Mouse (Mus musculus) midbrain, embryonic 16.5 days (tissue): ENCODE measurements around the gene Gstt3. TPM values are rescaled to one million over a fixed set of nuclear protein-coding genes. Genes with fewer than 3 reads are reported as not detected.
A peak's percentile ranks its signal among the peaks of the same experiment; 100 is the strongest.

Source experiments
- ATAC-seq: fragments of 200-750 bp; cut with Nextera tagmentation; 2 replicates; pipeline ENCODE4 v1.8.0; 2017; ENCODE audit warnings: moderate TSS enrichment
- H3K27ac ChIP-seq: fragments of 300-500 bp; sonication (generic); 2 replicates; pipeline ENCODE4 v1.5.1; 2014; ENCODE audit warnings: mild to moderate bottlenecking, low read length, mixed read lengths
- H3K27me3 ChIP-seq: fragments of 300-500 bp; sonication (generic); 2 replicates; pipeline ENCODE4 v1.6.1; 2014; ENCODE audit warnings: low read depth, low read length, mixed read lengths; ENCODE audit not compliant: control insufficient read depth, insufficient read depth
- H3K36me3 ChIP-seq: fragments of 300-500 bp; sonication (generic); 2 replicates; pipeline ENCODE4 v1.6.1; 2014; ENCODE audit warnings: mild to moderate bottlenecking, low read length, moderate library complexity, mixed read lengths; ENCODE audit not compliant: control insufficient read depth, insufficient read depth
- H3K4me1 ChIP-seq: fragments of 300-500 bp; sonication (generic); 2 replicates; pipeline ENCODE4 v1.6.1; 2014; ENCODE audit warnings: mild to moderate bottlenecking, low read length, mixed read lengths; ENCODE audit not compliant: control insufficient read depth, insufficient read depth
- H3K4me2 ChIP-seq: fragments of 300-500 bp; sonication (generic); 2 replicates; pipeline ENCODE4 v1.6.1; 2014; ENCODE audit warnings: mild to moderate bottlenecking, low read length, mixed read lengths
- H3K4me3 ChIP-seq: fragments of 300-500 bp; sonication (generic); 2 replicates; pipeline ENCODE4 v1.5.1; 2014; ENCODE audit warnings: low read depth, mild to moderate bottlenecking, low read length, moderate library complexity, mixed read lengths
- H3K9ac ChIP-seq: fragments of 300-500 bp; sonication (generic); 2 replicates; pipeline ENCODE4 v1.6.1; 2014; ENCODE audit warnings: low read depth, low read length, mixed read lengths
- H3K9me3 ChIP-seq: fragments of 300-500 bp; sonication (generic); replicated peaks from 2 replicates; pipeline ENCODE4 v1.6.1; 2014; ENCODE audit warnings: mild to moderate bottlenecking, low read length, mixed read lengths; ENCODE audit not compliant: control insufficient read depth, poor library complexity, severe bottlenecking
- WGBS: fragments of 180-500 bp; shearing (Covaris S2); extraction: QIAGEN DNeasy Blood & Tissue Kit; methylation state at CpG from one replicate; pipeline ENCODE4 v1.1.7; 2014; 5-methylcytosine and 5-hydroxymethylcytosine counted together
- polyA plus RNA-seq: library from polyadenylated mRNA; unstranded; fragments of >200 nt; fragmentation: Nextera tagmentation; extraction: Ambion mirVana; gene quantifications from 2 replicates; pipeline ENCODE4 v1.2.1, GENCODE M21; 2015

The Gstt3 gene
- polyA plus RNA-seq, 1 experiment from 2014 or later = 1.4 TPM

DNA sequence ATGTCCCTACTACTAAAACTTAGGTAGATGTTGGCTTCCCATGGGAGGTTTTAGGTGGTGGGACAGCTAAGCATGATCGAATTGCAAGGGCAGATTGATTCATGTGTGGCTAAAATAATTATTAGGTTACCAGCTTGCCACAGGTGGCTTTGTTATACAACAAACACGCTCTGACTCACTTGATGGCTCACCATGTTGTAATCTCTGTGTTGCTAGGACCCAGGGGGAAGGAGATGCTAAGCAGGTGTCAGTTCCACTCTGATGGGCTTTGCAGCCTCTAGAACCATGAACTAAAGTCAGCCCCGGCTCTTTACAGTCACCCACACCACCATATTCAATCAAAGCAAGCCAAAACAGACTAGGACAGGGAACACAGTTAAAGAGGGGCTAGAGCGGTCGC lies 38.7 kb upstream of the Gstt3 start:
- H3K4me1 ChIP-seq = no peaks in the 10 kb centered on the region
- no peaks in the 10 kb centered on the region for H3K9me3 ChIP-seq
- H3K36me3 ChIP-seq = no peaks in the 10 kb centered on the region
- H3K4me2 ChIP-seq = no peak overlapping the region
- no peak for ATAC-seq
- no peak overlapping the region for H3K27ac ChIP-seq
- no peak overlapping the region for H3K4me3 ChIP-seq
- WGBS = 89% methylated on average over 5 of the region's 5 CpGs
- H3K27me3 ChIP-seq = no peaks in the 10 kb centered on the region
- H3K9ac ChIP-seq = no peak overlapping the region

DNA sequence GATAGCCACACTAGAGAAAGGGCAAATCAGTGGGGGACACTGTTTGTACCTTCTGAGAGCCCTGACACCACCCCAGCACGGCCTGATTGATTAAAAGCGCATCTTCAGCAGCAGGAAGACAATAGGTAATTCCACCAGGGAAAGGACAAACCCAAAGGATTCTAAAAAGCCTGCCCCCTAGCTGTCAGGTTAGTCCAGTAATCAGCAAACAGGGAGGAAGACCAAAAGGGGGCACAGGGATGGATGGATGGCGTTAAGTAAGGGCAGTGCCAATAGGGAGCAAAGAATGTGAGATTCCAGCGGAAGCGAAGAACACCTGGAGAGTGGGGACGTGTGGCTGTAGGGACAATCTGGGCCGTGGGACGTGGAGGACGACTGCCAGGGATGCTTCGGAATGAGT lies 37.4 kb upstream of the Gstt3 start:
- no peaks in the 10 kb centered on the region for H3K4me1 ChIP-seq
- 64% methylated on average over 10 of the region's 10 CpGs for WGBS
- H3K9me3 ChIP-seq = no peaks in the 10 kb centered on the region
- H3K4me2 ChIP-seq = no peak overlapping the region
- no peaks in the 10 kb centered on the region for H3K27me3 ChIP-seq
- H3K9ac ChIP-seq = no peak overlapping the region
- H3K36me3 ChIP-seq = no peaks in the 10 kb centered on the region
- no peak overlapping the region for H3K4me3 ChIP-seq
- no peak overlapping the region for H3K27ac ChIP-seq
- ATAC-seq = no peak

DNA sequence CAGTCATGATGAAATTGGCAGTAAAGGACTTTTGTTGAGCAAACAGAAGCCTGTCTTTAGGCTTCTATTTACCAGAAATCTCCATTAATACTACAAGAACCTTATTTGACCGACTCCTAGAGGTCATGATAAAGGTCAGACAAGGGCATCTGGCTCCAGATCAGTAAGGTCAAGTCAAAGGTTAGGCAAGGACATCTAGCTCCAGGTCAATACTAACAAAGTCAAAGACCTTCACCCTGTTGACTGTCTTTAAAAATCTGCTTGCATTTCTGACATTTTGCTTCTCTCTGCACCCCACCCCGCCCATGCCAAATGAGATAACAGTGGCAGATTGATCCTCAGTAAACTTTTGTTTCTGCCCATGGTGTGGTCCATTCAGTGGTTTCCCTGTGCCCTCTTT lies 23.0 kb upstream of the Gstt3 start:
- ATAC-seq = no peak
- no peaks in the 10 kb centered on the region for H3K36me3 ChIP-seq
- no peaks in the 10 kb centered on the region for H3K4me1 ChIP-seq
- H3K4me3 ChIP-seq = no peak overlapping the region
- H3K27ac ChIP-seq = no peak overlapping the region
- H3K9me3 ChIP-seq = no peaks in the 10 kb centered on the region
- no peaks in the 10 kb centered on the region for H3K27me3 ChIP-seq
- H3K9ac ChIP-seq = no peak overlapping the region
- 72% methylated on average over 2 of the region's 2 CpGs for WGBS
- no peak overlapping the region for H3K4me2 ChIP-seq

GRCm38 (mm10) chr10:75798176-75798696 lies 17.0 kb upstream of the Gstt3 start, which contains the start of gene Gstt1:
Gstt1 (minus strand) TSS chr10:75798584.
- Histone ChIP-seq H3K9me3 (no peaks in the 10 kb centered on the region), H3K27me3 (no peaks in the 10 kb centered on the region), H3K36me3 (no peaks in the 10 kb centered on the region), H3K4me1 (peaks cover 5% of the 10 kb centered on the region), H3K4me3 (peak within 1 kb of the TSS; percentile 41), H3K27ac (0 out of 2 replicates have a peak within 1 kb of the TSS, but pooled peaks have one; percentile 9), H3K9ac (peak within 1 kb of the TSS; percentile 10), H3K4me2 (peak within 1 kb of the TSS; percentile 59)
- ATAC-seq = peak; percentile 55
- 3% methylated on average over 18 of the region's 18 CpGs for WGBS

GRCm38 (mm10) chr10:75797619-75798175 lies 16.5 kb upstream of the Gstt3 start:
- WGBS = under 1% methylated on average over 12 of the region's 12 CpGs
- Histone ChIP-seq H3K4me1 (peaks cover 5% of the 10 kb centered on the region), H3K4me3 (peak overlapping the region; percentile 41), H3K4me2 (peak overlapping the region; percentile 59), H3K27ac (0 out of 2 replicates have a peak overlapping the region, but pooled peaks have one; percentile 9), H3K36me3 (no peaks in the 10 kb centered on the region), H3K9me3 (no peaks in the 10 kb centered on the region), H3K9ac (peak overlapping the region; percentile 10), H3K27me3 (no peaks in the 10 kb centered on the region)
- peak; percentile 80 for ATAC-seq

GRCm38 (mm10) chr10:75796731-75797516 lies 15.7 kb upstream of the Gstt3 start:
- H3K9ac ChIP-seq = no peak overlapping the region
- 45% methylated on average over 11 of the region's 11 CpGs for WGBS
- H3K9me3 ChIP-seq = no peaks in the 10 kb centered on the region
- ATAC-seq = no peak
- H3K4me1 ChIP-seq = peaks cover 5% of the 10 kb centered on the region
- H3K36me3 ChIP-seq = no peaks in the 10 kb centered on the region
- no peak overlapping the region for H3K27ac ChIP-seq
- peak overlapping the region; percentile 41 for H3K4me3 ChIP-seq
- H3K4me2 ChIP-seq = peak overlapping the region; percentile 59
- H3K27me3 ChIP-seq = no peaks in the 10 kb centered on the region

GRCm38 (mm10) chr10:75794880-75795279 lies 13.7 kb upstream of the Gstt3 start:
- no peaks in the 10 kb centered on the region for H3K9me3 ChIP-seq
- no peaks in the 10 kb centered on the region for H3K27me3 ChIP-seq
- no peaks in the 10 kb centered on the region for H3K36me3 ChIP-seq
- no peak for ATAC-seq
- 28% methylated on average over 3 of the region's 3 CpGs for WGBS
- no peak overlapping the region for H3K4me3 ChIP-seq
- H3K4me1 ChIP-seq = peaks cover 5% of the 10 kb centered on the region
- no peak overlapping the region for H3K4me2 ChIP-seq
- no peak overlapping the region for H3K27ac ChIP-seq
- no peak overlapping the region for H3K9ac ChIP-seq

DNA sequence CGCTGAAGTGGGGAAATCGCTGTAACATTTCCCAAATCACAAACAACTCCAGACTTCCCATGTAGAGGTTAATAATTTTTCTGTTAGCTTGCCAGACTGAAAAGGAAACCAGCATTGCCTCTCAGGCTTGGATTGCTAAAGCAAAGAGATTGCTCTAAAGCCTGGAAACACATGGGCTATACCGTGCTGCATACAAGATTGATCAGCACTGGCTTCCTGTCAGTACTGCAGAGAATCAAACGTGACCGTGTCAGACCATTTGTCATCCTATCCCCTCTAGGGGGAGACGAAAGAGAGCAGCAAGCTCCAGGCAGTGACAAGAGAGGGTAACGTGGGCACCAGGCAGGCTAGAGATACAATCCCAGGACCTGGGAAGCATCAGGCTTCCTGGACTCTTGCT lies 9.6 kb upstream of the Gstt3 start:
- Histone ChIP-seq H3K9ac (no peak overlapping the region), H3K9me3 (no peaks in the 10 kb centered on the region), H3K4me1 (no peaks in the 10 kb centered on the region), H3K4me3 (no peak overlapping the region), H3K36me3 (no peaks in the 10 kb centered on the region), H3K27me3 (no peaks in the 10 kb centered on the region), H3K27ac (no peak overlapping the region), H3K4me2 (no peak overlapping the region)
- no peak for ATAC-seq
- WGBS = 26% methylated on average over 7 of the region's 7 CpGs

DNA sequence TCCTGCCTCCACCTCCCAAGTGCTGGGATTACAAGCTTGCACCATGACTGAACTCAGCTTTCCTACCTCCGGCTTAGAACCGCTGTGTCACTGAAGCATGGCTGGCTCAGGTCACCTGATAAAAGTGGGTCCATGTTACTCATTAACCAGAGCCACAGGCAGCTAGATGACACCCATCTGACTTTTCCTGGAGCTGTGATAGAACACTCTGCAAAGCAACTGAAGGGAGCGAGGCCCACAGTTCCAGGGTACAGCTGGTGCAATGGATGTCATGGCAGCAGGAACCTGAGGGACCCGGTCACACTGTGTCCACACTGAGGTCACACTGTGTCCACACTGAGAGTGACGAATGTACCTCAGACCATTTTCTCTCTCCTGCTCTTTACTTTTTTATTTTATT lies 8.6 kb upstream of the Gstt3 start:
- Histone ChIP-seq H3K4me1 (no peaks in the 10 kb centered on the region), H3K4me2 (no peak overlapping the region), H3K9me3 (no peaks in the 10 kb centered on the region), H3K4me3 (no peak overlapping the region), H3K27ac (no peak overlapping the region), H3K27me3 (no peaks in the 10 kb centered on the region), H3K9ac (no peak overlapping the region), H3K36me3 (no peaks in the 10 kb centered on the region)
- WGBS = 97% methylated on average over 5 of the region's 5 CpGs
- no peak for ATAC-seq
